Mouse (Mus musculus) intestine, embryonic 15.5 days (tissue): ENCODE results near the gene Tmem254b. TPM values are rescaled to one million over a fixed set of nuclear protein-coding genes. Genes with fewer than 3 reads are reported as not detected.
"Not testable (repeated sequence)": the region's sequence is repeated elsewhere in the genome, so short reads cannot be mapped to it uniquely, and the experiment has no call there.

Experiments used
- ATAC-seq: fragments of 200-750 bp; cut with Nextera tagmentation; 2 replicates; pipeline ENCODE4 v1.8.0; 2017; ENCODE audit warnings: moderate TSS enrichment, moderate library complexity
- H3K27ac ChIP-seq: fragments of 300-500 bp; sonication (generic); 2 replicates; pipeline ENCODE4 v1.5.1; 2015; ENCODE audit warnings: mild to moderate bottlenecking, inconsistent platforms
- H3K27me3 ChIP-seq: fragments of 300-500 bp; sonication (generic); replicated peaks from 2 replicates; pipeline ENCODE4 v1.6.1; 2015; ENCODE audit warnings: inconsistent platforms
- H3K36me3 ChIP-seq: fragments of 300-500 bp; sonication (generic); 2 replicates; pipeline ENCODE4 v1.6.1; 2015; ENCODE audit warnings: inconsistent platforms
- H3K4me1 ChIP-seq: fragments of 300-500 bp; sonication (generic); replicated peaks from 2 replicates; pipeline ENCODE4 v1.6.1; 2015; ENCODE audit warnings: inconsistent platforms
- H3K4me2 ChIP-seq: fragments of 300-500 bp; sonication (generic); replicated peaks from 2 replicates; pipeline ENCODE4 v1.6.1; 2015; ENCODE audit warnings: mild to moderate bottlenecking, inconsistent platforms
- H3K4me3 ChIP-seq: fragments of 300-500 bp; sonication (generic); replicated peaks from 2 replicates; pipeline ENCODE4 v1.5.1; 2015; ENCODE audit warnings: inconsistent platforms
- H3K9ac ChIP-seq: fragments of 300-500 bp; sonication (generic); 2 replicates; pipeline ENCODE4 v1.6.1; 2015; ENCODE audit warnings: inconsistent platforms
- H3K9me3 ChIP-seq: fragments of 300-500 bp; sonication (generic); 2 replicates; pipeline ENCODE4 v1.6.1; 2016; ENCODE audit warnings: inconsistent platforms
- WGBS: fragments of 180-500 bp; shearing (Covaris S2); methylation state at CpG from one replicate; pipeline ENCODE4 v1.1.7; 2015; 5-methylcytosine and 5-hydroxymethylcytosine counted together
- polyA plus RNA-seq: library from polyadenylated mRNA; unstranded; fragments of >200 nt; fragmentation: Nextera tagmentation; extraction: Ambion mirVana; gene quantifications from 2 replicates; pipeline ENCODE4 v1.2.1, GENCODE M21; 2015

The Tmem254b gene
- polyA plus RNA-seq: 57.8 and 65.5 TPM in 2 replicates

DNA sequence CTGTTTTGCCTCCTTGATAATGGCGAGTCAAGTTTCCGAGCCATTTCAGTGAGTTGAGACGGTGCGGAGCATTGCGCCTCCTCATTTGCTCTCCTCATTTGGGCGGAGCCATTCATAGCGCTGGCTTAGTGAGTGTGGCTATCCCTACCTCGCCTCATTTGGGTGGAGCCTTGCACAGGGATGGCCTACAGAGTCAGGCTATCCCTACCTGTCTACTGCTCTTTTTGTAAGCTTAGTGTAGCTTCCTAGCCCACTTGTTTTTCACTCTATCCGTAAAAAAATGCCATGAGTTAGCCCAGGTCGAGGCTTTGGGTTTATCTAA lies at the start of gene Tmem254b:
TSS of gene Tmem254b (minus strand) at position 116 of the 322 bp plus-strand sequence.
- not testable (repeated sequence) for H3K27me3 ChIP-seq, H3K9me3 ChIP-seq, H3K4me2 ChIP-seq, H3K4me3 ChIP-seq, H3K36me3 ChIP-seq, H3K27ac ChIP-seq, H3K9ac ChIP-seq, H3K4me1 ChIP-seq
- ATAC-seq: peak; percentile 94
- WGBS: no CpG with 5 or more reads among the region's 10 CpGs

DNA sequence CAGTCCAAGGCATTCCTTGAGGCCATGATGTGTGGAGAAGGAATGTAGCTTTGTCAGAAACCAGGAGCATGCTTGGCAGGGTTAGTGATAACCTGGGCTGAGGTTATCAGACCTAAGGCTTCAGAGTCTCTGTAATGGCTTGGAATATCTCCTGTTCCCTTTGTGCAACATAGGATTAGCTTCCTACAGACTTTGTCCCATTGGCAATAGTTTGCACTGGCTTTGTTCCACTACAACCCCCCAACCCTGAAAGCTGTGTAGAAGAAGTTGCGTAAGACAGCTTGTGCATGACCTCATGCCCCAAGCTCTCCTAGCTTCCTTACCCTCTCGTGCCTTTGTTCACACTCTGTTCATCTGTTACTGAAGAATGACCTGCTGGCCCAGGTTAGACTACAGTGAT lies 30.3 kb upstream of the Tmem254b start:
- ATAC-seq: peak; percentile 43; the same call in 1 of the 2 replicates
- H3K27ac ChIP-seq: not testable (repeated sequence)
- no CpG with 5 or more reads among the region's 2 CpGs for WGBS

DNA sequence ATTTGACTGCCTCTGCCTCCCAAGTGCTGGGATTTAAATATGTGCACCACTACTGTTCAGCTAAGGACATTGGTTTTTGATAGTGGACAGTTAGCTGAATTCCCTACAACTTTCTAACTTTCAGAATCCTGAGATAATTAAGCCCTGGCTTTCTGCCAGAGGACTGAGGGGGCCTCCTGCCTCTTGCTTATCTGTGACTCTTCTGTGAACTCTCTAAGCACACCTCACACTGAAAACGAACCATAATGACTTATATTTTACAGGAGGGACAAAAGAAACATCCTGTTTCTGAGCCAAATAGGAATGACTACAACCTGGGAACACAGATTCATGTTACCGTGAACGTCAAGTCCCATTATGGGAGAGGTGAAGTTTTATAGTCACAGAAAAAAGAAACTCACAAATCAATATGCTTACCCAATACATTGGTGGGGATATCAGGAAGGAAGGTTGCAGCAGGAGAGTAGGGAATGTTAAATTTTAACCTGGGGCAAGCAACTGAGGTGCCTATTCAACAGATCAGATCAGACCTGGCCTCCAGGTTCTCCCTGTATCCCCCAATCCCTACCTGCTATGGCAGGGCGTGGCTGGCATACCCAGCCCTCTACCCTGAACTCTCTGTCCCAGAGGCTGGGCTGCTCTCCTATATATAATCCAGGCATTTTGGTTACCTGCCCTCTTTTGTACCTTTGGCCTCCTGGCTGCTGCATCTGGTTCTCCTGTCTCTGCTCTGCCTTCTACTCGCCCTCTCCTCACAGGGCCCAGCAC lies 9.6 kb upstream of the Tmem254b start:
- WGBS: no CpG with 5 or more reads among the region's 5 CpGs
- H3K9ac ChIP-seq, H3K4me2 ChIP-seq, H3K9me3 ChIP-seq, H3K4me1 ChIP-seq, H3K27ac ChIP-seq, H3K27me3 ChIP-seq, H3K4me3 ChIP-seq, H3K36me3 ChIP-seq: not testable (repeated sequence)
- peak; percentile 98 for ATAC-seq

More for the DNA sequence above, 30.3 kb upstream of the Tmem254b start:
- not testable (repeated sequence) for H3K4me3 ChIP-seq, H3K4me2 ChIP-seq, H3K9ac ChIP-seq, H3K9me3 ChIP-seq, H3K27me3 ChIP-seq, H3K4me1 ChIP-seq, H3K36me3 ChIP-seq

DNA sequence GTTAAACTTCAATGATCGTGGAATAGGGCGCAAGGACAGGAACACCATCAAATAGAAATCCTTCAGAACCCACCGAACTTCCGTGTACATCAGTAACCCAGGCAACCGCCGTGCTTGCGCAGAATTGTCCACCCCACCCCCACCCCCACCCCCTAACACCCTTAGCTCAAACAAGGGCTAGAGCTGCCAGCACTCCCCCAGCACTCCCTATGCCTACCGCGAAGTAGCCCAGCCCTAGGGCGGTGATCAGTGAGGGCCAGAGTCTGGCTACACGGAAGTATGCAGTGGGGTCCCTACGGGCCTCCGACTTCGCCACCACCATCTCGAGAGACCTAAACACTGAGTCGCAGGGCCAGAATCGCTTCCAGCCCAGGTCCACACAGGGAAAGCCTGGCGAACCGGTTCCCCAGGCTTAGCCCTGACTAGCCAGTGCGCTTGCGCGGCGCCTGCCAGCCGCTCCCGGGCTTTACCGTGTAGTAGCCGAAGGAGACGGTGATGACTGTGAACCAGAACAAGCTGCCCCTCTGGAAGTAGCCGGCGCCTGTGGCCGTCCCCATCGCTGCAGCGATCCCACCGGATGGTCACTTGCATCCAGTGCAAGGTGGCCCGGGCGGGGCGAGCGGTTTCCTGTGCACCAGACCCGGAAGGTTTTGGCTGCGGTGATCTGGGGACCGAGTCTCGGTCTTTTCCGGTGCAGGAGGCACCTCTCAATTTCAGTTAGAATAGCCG lies 480 bp downstream of the Tmem254b start:
- peak; percentile 96 for ATAC-seq
- WGBS: no CpG with 5 or more reads among the region's 44 CpGs
- not testable (repeated sequence) for H3K27ac ChIP-seq, H3K27me3 ChIP-seq, H3K4me2 ChIP-seq, H3K36me3 ChIP-seq, H3K4me1 ChIP-seq, H3K9ac ChIP-seq, H3K4me3 ChIP-seq, H3K9me3 ChIP-seq

DNA sequence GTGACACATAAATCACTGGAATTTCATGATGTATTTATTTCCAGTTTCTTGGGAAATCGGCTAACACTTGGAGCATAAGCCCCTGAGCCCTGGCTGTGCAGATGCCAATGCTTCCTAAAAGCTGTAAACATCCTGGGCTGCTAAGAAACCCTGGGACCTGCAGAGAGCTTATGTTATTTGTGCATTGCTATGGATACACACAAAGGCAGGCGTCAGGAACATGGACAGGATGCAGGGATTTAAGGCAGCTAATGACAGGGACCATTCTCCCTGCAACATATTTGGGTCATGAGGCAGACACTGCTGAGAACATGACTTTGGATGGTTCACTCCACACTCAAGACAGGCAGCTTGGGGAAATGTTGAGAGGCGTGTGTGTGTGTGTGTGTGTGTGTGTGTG lies 9.0 kb downstream of the Tmem254b start:
- not testable (repeated sequence) for H3K4me2 ChIP-seq, H3K27me3 ChIP-seq, H3K9ac ChIP-seq, ATAC-seq, H3K4me1 ChIP-seq, H3K4me3 ChIP-seq, H3K9me3 ChIP-seq, H3K27ac ChIP-seq, H3K36me3 ChIP-seq
- no CpG with 5 or more reads among the region's 3 CpGs for WGBS

DNA sequence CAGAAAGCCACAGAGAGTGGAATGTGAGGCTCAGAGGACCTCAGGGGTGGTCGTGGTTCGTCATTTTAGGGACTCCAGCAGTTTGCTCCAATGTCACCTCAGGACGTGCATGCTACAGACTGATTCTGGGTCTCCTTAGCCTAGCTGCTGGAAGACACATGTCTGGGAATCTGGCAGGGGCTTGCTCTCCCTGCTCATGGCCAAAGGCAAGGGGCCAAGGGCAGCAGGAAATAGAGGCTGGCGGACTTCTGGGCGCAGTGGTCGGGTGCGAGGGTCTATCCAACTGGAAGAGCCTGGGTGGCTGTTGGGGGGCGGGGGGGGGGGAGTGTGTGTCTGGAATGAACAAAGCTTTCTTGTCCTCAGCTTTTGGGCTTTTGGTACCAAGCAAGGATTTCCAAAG lies 18.5 kb downstream of the Tmem254b start:
- H3K4me2 ChIP-seq, ATAC-seq, H3K9ac ChIP-seq, H3K4me3 ChIP-seq, H3K4me1 ChIP-seq, H3K9me3 ChIP-seq, H3K36me3 ChIP-seq, H3K27ac ChIP-seq, H3K27me3 ChIP-seq: not testable (repeated sequence)
- no CpG with 5 or more reads among the region's 8 CpGs for WGBS

DNA sequence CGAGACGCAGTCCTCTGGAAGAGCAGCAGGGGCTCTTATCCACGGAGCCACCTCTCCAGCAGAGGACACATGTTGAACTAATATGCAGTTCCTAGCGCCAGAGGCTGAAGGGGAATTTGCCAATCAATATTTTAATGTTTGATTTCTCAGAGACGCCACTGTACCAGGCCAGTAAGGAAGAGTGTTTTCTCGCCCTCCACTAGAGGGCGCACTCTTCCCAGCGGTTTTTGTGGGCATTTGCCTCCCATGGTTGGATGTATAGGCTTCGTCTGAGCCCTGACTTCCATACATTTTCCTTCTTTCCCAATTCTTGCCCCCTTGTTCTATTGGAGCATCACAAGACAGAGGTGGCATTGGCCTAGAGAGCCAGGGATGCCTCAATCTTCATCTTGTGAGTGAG lies 20.2 kb downstream of the Tmem254b start:
- not testable (repeated sequence) for H3K27me3 ChIP-seq, H3K9ac ChIP-seq, H3K36me3 ChIP-seq, H3K4me3 ChIP-seq, H3K27ac ChIP-seq, H3K4me1 ChIP-seq, H3K4me2 ChIP-seq, H3K9me3 ChIP-seq, ATAC-seq
- WGBS: no CpG with 5 or more reads among the region's 9 CpGs

DNA sequence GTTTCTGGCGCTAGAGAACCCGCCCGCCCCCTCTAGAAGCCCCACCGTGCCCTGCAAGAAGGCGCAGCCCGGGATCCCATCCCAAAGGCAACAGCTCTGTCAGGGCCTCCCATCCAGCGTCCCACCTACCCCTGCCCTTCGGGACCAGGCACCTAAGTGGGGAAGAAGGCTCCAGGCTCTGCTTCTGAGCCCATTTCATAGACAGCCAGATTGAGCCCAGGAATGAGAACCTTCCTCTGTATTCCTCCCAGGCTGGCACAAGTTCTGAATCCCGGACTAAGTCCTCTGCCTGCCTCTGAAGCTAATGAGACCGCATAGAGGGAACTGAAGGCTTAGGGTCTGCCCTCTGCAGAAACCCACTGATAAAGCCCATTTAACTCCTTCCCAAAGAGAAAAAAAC lies 24.5 kb downstream of the Tmem254b start, which contains the start of gene Plac9b:
TSS of gene Plac9b (minus strand) at position 101 of the 400 bp plus-strand sequence.
- H3K9ac ChIP-seq, H3K9me3 ChIP-seq, H3K36me3 ChIP-seq, H3K4me2 ChIP-seq, H3K4me3 ChIP-seq, H3K4me1 ChIP-seq, H3K27ac ChIP-seq, H3K27me3 ChIP-seq, ATAC-seq: not testable (repeated sequence)
- WGBS: no CpG with 5 or more reads among the region's 10 CpGs

DNA sequence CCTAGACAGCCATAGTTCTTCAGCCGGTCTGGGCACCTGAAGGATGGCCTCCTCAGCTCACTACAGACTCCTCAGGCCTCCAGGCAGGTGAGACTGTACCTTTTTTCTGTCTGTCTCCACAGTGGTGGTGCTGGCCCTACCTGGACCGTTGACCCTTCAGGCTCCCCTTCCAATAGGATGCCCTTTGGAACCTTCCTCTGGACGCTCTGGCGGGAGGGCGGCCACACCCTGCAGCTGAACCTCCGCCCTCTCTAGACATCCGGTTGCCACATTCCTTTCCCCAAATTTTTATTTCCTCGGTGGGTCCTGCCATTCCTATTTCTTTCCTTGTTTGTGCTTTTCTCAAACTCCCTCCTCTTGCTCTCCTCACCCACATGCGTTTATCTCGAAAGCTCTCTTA lies 25.2 kb downstream of the Tmem254b start:
- not testable (repeated sequence) for H3K4me2 ChIP-seq, H3K27me3 ChIP-seq, H3K27ac ChIP-seq, H3K4me1 ChIP-seq, H3K36me3 ChIP-seq, H3K4me3 ChIP-seq, H3K9ac ChIP-seq, H3K9me3 ChIP-seq, ATAC-seq
- no CpG with 5 or more reads among the region's 10 CpGs for WGBS

DNA sequence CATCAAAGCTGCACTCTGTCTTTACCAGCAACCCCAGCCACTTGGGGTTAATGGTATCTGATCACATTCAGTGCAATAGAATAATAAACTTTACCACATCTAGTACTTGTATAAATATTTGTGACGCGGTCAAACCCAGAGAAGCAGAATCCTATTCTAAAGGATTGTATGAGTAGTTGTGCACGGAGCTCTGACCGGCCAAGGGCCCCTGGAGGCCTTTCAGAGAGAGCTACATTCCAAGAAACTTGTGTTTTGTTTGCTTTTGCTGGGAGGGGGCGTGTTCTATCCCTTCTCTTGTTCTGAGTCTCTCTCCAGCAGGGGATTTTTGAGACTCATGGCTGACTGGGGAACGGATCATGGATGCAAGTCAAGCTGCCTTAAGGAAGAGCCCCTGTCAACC lies 31.8 kb downstream of the Tmem254b start:
- H3K27ac ChIP-seq, H3K4me2 ChIP-seq, H3K9me3 ChIP-seq, H3K36me3 ChIP-seq, ATAC-seq, H3K4me3 ChIP-seq, H3K4me1 ChIP-seq, H3K9ac ChIP-seq, H3K27me3 ChIP-seq: not testable (repeated sequence)
- WGBS: no CpG with 5 or more reads among the region's 6 CpGs

DNA sequence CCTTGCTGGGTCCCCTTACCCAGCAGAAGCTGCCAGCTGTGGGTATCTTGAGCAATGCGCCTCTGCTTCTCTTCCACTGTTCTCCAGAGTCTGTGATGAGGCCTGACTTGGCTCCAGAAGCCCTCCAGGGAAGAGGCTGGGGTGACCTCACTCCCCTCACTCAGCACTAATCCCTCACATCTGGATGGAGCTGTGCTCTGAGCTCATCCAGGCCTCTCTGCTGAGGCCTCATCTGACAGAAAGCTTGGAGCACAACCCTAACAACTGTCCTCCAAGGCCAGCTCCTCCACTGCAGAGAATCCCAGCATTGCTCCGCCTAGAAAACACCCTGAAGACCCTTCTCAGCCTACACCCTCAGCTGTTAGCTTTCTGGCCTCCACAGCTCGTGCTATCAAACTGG lies 32.9 kb downstream of the Tmem254b start:
- H3K36me3 ChIP-seq, H3K9me3 ChIP-seq, H3K4me3 ChIP-seq, H3K4me2 ChIP-seq, H3K27ac ChIP-seq, H3K4me1 ChIP-seq, H3K27me3 ChIP-seq, H3K9ac ChIP-seq: not testable (repeated sequence)
- peak; percentile 43 for ATAC-seq
- no CpG with 5 or more reads among the region's 3 CpGs for WGBS

DNA sequence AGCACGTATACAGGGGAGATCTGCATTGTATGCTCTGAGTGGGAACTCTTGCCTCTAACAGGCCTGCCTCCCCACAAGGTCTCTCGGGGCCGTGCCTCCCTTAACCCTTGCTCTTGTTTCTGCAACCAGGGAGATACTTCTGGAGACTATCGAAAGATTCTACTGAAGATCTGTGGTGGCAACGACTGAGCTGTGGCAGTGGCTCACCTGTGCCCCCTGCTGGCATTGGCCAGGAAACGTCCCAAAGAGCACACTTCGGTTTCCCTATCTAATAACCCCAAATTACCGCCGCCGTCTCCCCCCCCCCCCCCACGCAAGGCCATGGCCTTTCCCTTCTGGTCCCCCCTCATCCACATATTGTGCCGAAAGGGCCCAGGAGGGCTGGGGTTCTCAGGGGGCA lies 41.6 kb downstream of the Tmem254b start:
- ATAC-seq, H3K9me3 ChIP-seq: not testable (repeated sequence)
- WGBS: no CpG with 5 or more reads among the region's 12 CpGs

DNA sequence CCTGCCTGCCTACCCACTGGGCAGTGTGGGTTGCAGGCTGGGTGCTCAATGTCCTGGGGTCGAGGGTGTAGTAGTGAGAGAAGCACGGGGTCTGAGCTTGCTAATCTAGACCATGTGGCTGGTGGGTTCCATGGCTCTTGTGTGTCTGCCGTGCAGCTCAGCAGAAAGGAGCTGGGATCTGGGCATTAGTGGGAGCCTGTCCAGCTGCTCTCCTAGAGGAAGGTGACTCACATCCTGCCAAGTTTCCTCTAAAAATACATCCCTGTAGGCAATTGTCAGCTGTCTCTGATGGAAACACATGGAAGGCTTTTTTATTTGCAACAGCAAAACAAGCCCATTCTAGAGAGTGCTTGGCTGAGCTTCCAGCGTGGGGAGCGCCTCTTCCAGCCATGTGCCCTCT lies 44.4 kb downstream of the Tmem254b start:
- no CpG with 5 or more reads among the region's 5 CpGs for WGBS
- H3K27me3 ChIP-seq, ATAC-seq, H3K4me3 ChIP-seq, H3K36me3 ChIP-seq, H3K4me1 ChIP-seq, H3K4me2 ChIP-seq, H3K27ac ChIP-seq, H3K9me3 ChIP-seq, H3K9ac ChIP-seq: not testable (repeated sequence)

More for the DNA sequence above, 41.6 kb downstream of the Tmem254b start:
- H3K4me2 ChIP-seq, H3K27me3 ChIP-seq, H3K27ac ChIP-seq, H3K36me3 ChIP-seq, H3K4me1 ChIP-seq, H3K9ac ChIP-seq, H3K4me3 ChIP-seq: not testable (repeated sequence)
